8 mouse cellular contexts compared by ENCODE assay signal in genomic region chr7:45458748-45459563, GRCm38 (mm10). TPM values are rescaled to one million over a fixed set of nuclear protein-coding genes. Genes with fewer than 3 reads are reported as not detected.
DNase-seq lines count a peak whose midpoint lies in the region; ATAC-seq and TF ChIP-seq lines count a peak whose summit lies in the region.

No protein-coding gene starts in this region.

- peak overlapping the region; percentile 71 for H3K4me2 ChIP-seq in heart, embryonic 16.5 days (ENCODE audit: low read depth, low read length)
- H3K4me2 ChIP-seq in neural tube, embryonic 13.5 days = peak overlapping the region; percentile 96

- DNase-seq in brain, embryonic 18.5 days (ENCODE audit: low read depth, low spot score) = peak; percentile 65
- peak; percentile 89 to 90 for DNase-seq in kidney, postnatal 25 days
- DNase-seq in lung, adult 18-20 months = peak; percentile 75 to 82

- peak overlapping the region; percentile 95 for H3K27ac ChIP-seq in heart, embryonic 16.5 days (ENCODE audit: low read length)
- peak overlapping the region; percentile 97 for H3K27ac ChIP-seq in neural tube, embryonic 13.5 days (replicated peaks)
- H3K27ac ChIP-seq in testis, adult 2 months (ENCODE audit: control insufficient read depth, insufficient read depth, low read depth, low read length) = peak overlapping the region; percentile 61

- peaks cover 36% of the 10 kb centered on the region for H3K4me1 ChIP-seq in heart, embryonic 16.5 days (ENCODE audit: control insufficient read depth, insufficient read depth, low read length)
- peaks cover 46% of the 10 kb centered on the region for H3K4me1 ChIP-seq in neural tube, embryonic 13.5 days (replicated peaks)
- H3K4me1 ChIP-seq in testis, adult 2 months (ENCODE audit: control insufficient read depth, insufficient read depth, low read length) = peaks cover 21% of the 10 kb centered on the region

- H3K27me3 ChIP-seq in heart, embryonic 16.5 days (ENCODE audit: control insufficient read depth, insufficient read depth, low read length) = no peaks in the 10 kb centered on the region
- no peaks in the 10 kb centered on the region for H3K27me3 ChIP-seq in neural tube, embryonic 13.5 days
- H3K27me3 ChIP-seq in testis, adult 2 months (ENCODE audit: control insufficient read depth, insufficient read depth, low read length) = no peaks in the 10 kb centered on the region

- H3K9me3 ChIP-seq in heart, embryonic 16.5 days (replicated peaks; ENCODE audit: control insufficient read depth, low read length) = no peaks in the 10 kb centered on the region
- no peaks in the 10 kb centered on the region for H3K9me3 ChIP-seq in neural tube, embryonic 13.5 days

- no peak for TF ChIP-seq POLR2A in testis, adult 2 months (IDR thresholded peaks at IDR 0.05; ENCODE audit: control insufficient read depth, low read depth, low read length)

- under 1% methylated on average over 42 of the region's 43 CpGs for WGBS in heart, embryonic 16.5 days
- under 1% methylated on average over 43 of the region's 43 CpGs for WGBS in neural tube, embryonic 13.5 days

- peaks cover 44% of the 10 kb centered on the region for H3K36me3 ChIP-seq in heart, embryonic 16.5 days (ENCODE audit: control insufficient read depth, insufficient read depth)
- H3K36me3 ChIP-seq in neural tube, embryonic 13.5 days = peaks cover 67% of the 10 kb centered on the region
- no peaks in the 10 kb centered on the region for H3K36me3 ChIP-seq in testis, adult 2 months (ENCODE audit: control insufficient read depth, insufficient read depth, low read length)

- no peak for TF ChIP-seq CTCF in testis, adult 2 months (IDR thresholded peaks at IDR 0.05; ENCODE audit: control insufficient read depth, insufficient read depth, insufficient replicate concordance, low read depth, low read length)

- peak; percentile 37 for ATAC-seq in CD4-positive, CD25-positive, alpha-beta regulatory T cell, adult 4 months
- ATAC-seq in erythroid progenitor cell, adult 5-6 weeks (replicated peaks; ENCODE audit: low FRiP score, poor library complexity, severe bottlenecking) = peak; percentile 23; the same call in 1 of the 2 replicates
- ATAC-seq in heart, embryonic 16.5 days (replicated peaks; ENCODE audit: extremely low read depth, insufficient read depth, low FRiP score) = peak; percentile 62
- peak; percentile 84 for ATAC-seq in neural tube, embryonic 13.5 days (ENCODE audit: low read depth)

- peak overlapping the region; percentile 70 for H3K4me3 ChIP-seq in heart, embryonic 16.5 days (ENCODE audit: low read length)
- H3K4me3 ChIP-seq in neural tube, embryonic 13.5 days = peak overlapping the region; percentile 69
- peak overlapping the region; percentile 91 for H3K4me3 ChIP-seq in testis, adult 2 months (ENCODE audit: control insufficient read depth, low read depth, low read length)

- peak overlapping the region; percentile 92 for H3K9ac ChIP-seq in heart, embryonic 16.5 days (ENCODE audit: low read length)
- H3K9ac ChIP-seq in neural tube, embryonic 13.5 days = peak overlapping the region; percentile 90

RNA-seq across cellular contexts. Expression of gene Ftl1, which starts 0.7 kb away (rescaled TPM):
- 1,000 to 10,000 TPM; 1,962 to 2,374 TPM for polyA plus RNA-seq in CD4-positive, CD25-positive, alpha-beta regulatory T cell, adult 4 months (2017; shearing (Covaris generic))
- total RNA-seq in erythroid progenitor cell, adult 5-6 weeks (2015; ENCODE audit: low replicate concordance) = 2,156 and 2,353 TPM in 2 replicates
- total RNA-seq in erythroid progenitor cell, adult 5-6 weeks (2017; ENCODE audit: low replicate concordance) = 950 and 960 TPM in 2 replicates
- 3,045 and 3,399 TPM in 2 replicates for polyA plus RNA-seq in heart, embryonic 16.5 days (2015; fragmentation: Nextera tagmentation; extraction: Ambion mirVana)
- 6,282 and 6,442 TPM in 2 replicates for polyA plus RNA-seq in neural tube, embryonic 13.5 days (2015; fragmentation: Nextera tagmentation; extraction: Ambion mirVana)
- 152 and 188 TPM in 2 replicates for polyA plus RNA-seq in testis, adult 2 months (2012; rRNA removed)

RNA-seq across cellular contexts. Expression of gene Bax, which starts 7.7 kb away (rescaled TPM):
- 100 to 1,000 TPM; 146 to 164 TPM for polyA plus RNA-seq in CD4-positive, CD25-positive, alpha-beta regulatory T cell, adult 4 months (2017; shearing (Covaris generic))
- 10.1 and 43.6 TPM in 2 replicates for total RNA-seq in erythroid progenitor cell, adult 5-6 weeks (2015; ENCODE audit: low replicate concordance)
- 10.3 and 15.9 TPM in 2 replicates for total RNA-seq in erythroid progenitor cell, adult 5-6 weeks (2017; ENCODE audit: low replicate concordance)
- polyA plus RNA-seq in heart, embryonic 16.5 days (2015; fragmentation: Nextera tagmentation; extraction: Ambion mirVana) = 104 and 107 TPM in 2 replicates
- 184 and 237 TPM in 2 replicates for polyA plus RNA-seq in neural tube, embryonic 13.5 days (2015; fragmentation: Nextera tagmentation; extraction: Ambion mirVana)
- 24.9 and 26.3 TPM in 2 replicates for polyA plus RNA-seq in testis, adult 2 months (2012; rRNA removed)

RNA-seq across cellular contexts. Expression of gene Ruvbl2, which starts 21.1 kb away (rescaled TPM):
- polyA plus RNA-seq in CD4-positive, CD25-positive, alpha-beta regulatory T cell, adult 4 months (2017; shearing (Covaris generic)) = 10 to 100 TPM; 41.9 to 51.9 TPM
- total RNA-seq in erythroid progenitor cell, adult 5-6 weeks (2015; ENCODE audit: low replicate concordance) = 39.0 and 53.3 TPM in 2 replicates
- 22.6 and 28.8 TPM in 2 replicates for total RNA-seq in erythroid progenitor cell, adult 5-6 weeks (2017; ENCODE audit: low replicate concordance)
- 85.1 and 88.3 TPM in 2 replicates for polyA plus RNA-seq in heart, embryonic 16.5 days (2015; fragmentation: Nextera tagmentation; extraction: Ambion mirVana)
- 89.7 and 111 TPM in 2 replicates for polyA plus RNA-seq in neural tube, embryonic 13.5 days (2015; fragmentation: Nextera tagmentation; extraction: Ambion mirVana)
- 173 and 197 TPM in 2 replicates for polyA plus RNA-seq in testis, adult 2 months (2012; rRNA removed)

RNA-seq across cellular contexts. Expression of gene Tulp2, which starts 22.7 kb away (rescaled TPM):
- polyA plus RNA-seq in CD4-positive, CD25-positive, alpha-beta regulatory T cell, adult 4 months (2017; shearing (Covaris generic)) = 1 to 10 TPM; 1.2 TPM
- 0.84 TPM in 1 of 2 replicates, not detected in the other for total RNA-seq in erythroid progenitor cell, adult 5-6 weeks (2015; ENCODE audit: low replicate concordance)
- total RNA-seq in erythroid progenitor cell, adult 5-6 weeks (2017; ENCODE audit: low replicate concordance) = not detected in 2 replicates
- 0.35 and 0.71 TPM in 2 replicates for polyA plus RNA-seq in heart, embryonic 16.5 days (2015; fragmentation: Nextera tagmentation; extraction: Ambion mirVana)
- 0.13 and 0.29 TPM in 2 replicates for polyA plus RNA-seq in neural tube, embryonic 13.5 days (2015; fragmentation: Nextera tagmentation; extraction: Ambion mirVana)
- polyA plus RNA-seq in testis, adult 2 months (2012; rRNA removed) = 879 and 1,010 TPM in 2 replicates

RNA-seq across cellular contexts. Expression of gene Gys1, which starts 24.3 kb away (rescaled TPM):
- 10 to 100 TPM in 1 of 2 experiments, 1 to 10 TPM in 1; 9.2 to 18.2 TPM for polyA plus RNA-seq in CD4-positive, CD25-positive, alpha-beta regulatory T cell, adult 4 months (2017; shearing (Covaris generic))
- total RNA-seq in erythroid progenitor cell, adult 5-6 weeks (2015; ENCODE audit: low replicate concordance) = 0.84 and 5.8 TPM in 2 replicates
- total RNA-seq in erythroid progenitor cell, adult 5-6 weeks (2017; ENCODE audit: low replicate concordance) = 2.1 and 6.2 TPM in 2 replicates
- 136 and 141 TPM in 2 replicates for polyA plus RNA-seq in heart, embryonic 16.5 days (2015; fragmentation: Nextera tagmentation; extraction: Ambion mirVana)
- 21.5 and 25.9 TPM in 2 replicates for polyA plus RNA-seq in neural tube, embryonic 13.5 days (2015; fragmentation: Nextera tagmentation; extraction: Ambion mirVana)
- polyA plus RNA-seq in testis, adult 2 months (2012; rRNA removed) = 1.7 and 2.3 TPM in 2 replicates

Comparison
In these comparisons a context has a peak if more than half of its experiments do, and no peak if none do; other contexts are left out.
1. Peak in every context shown above with its lines: DNase-seq, ATAC-seq, H3K4me3 ChIP-seq and H3K27ac ChIP-seq.
2. ATAC-seq: peak in every context shown above with its lines; median percentile 84 in neural tube, embryonic 13.5 days; 62 in heart, embryonic 16.5 days; 37 in CD4-positive, CD25-positive, alpha-beta regulatory T cell, adult 4 months; 23 in erythroid progenitor cell, adult 5-6 weeks.
3. RNA of gene Ftl1, which starts 0.7 kb away (polyA plus RNA-seq): 6,282 to 6,442 TPM in neural tube, embryonic 13.5 days, 3,045 to 3,399 TPM in heart, embryonic 16.5 days and 1,962 to 2,374 TPM in CD4-positive, CD25-positive, alpha-beta regulatory T cell, adult 4 months; 152 to 188 TPM in testis, adult 2 months; every median in the first group is over 10 times any median in the second.